Mouse (Mus musculus) spleen, postnatal 14 days (tissue): ENCODE results near the gene Gprc5a.

Source experiments
- DNase-seq, 2 experiments: peaks; one replicate each; pipeline ENCODE4 v3.0.0; 2021 to 2022; ENCODE audit warnings: low spot score in 2 of 2

Gene Gprc5a

GRCm38 (mm10) chr6:135065236-135065957 is at the start of gene Gprc5a:
Gene Gprc5a, plus strand, starts transcription at chr6:135065651.
- DNase-seq: no peak

- no peak for DNase-seq
These were observed 48.2 kb upstream of the Gprc5a start for GRCm38 (mm10) chr6:135017211-135017610.

GRCm38 (mm10) chr6:135019564-135019963 is 45.9 kb upstream of the Gprc5a start:
- no peak for DNase-seq

GRCm38 (mm10) chr6:135021633-135022032 is 43.8 kb upstream of the Gprc5a start:
- no peak for DNase-seq

- DNase-seq: no peak
These were observed 42.1 kb upstream of the Gprc5a start for GRCm38 (mm10) chr6:135023379-135023778.

GRCm38 (mm10) chr6:135024781-135025420 is 40.5 kb upstream of the Gprc5a start:
- DNase-seq: no peak

- no peak for DNase-seq
These were observed 39.2 kb upstream of the Gprc5a start for GRCm38 (mm10) chr6:135026232-135026631.

GRCm38 (mm10) chr6:135026755-135027154 is 38.7 kb upstream of the Gprc5a start:
- no peak for DNase-seq

GRCm38 (mm10) chr6:135029246-135029645 is 36.2 kb upstream of the Gprc5a start:
- DNase-seq: no peak

GRCm38 (mm10) chr6:135038674-135039073 is 26.8 kb upstream of the Gprc5a start:
- no peak for DNase-seq

GRCm38 (mm10) chr6:135040275-135040871 is 25.1 kb upstream of the Gprc5a start:
- no peak for DNase-seq

GRCm38 (mm10) chr6:135041930-135042329 is 23.5 kb upstream of the Gprc5a start:
- no peak for DNase-seq

GRCm38 (mm10) chr6:135047276-135047675 is 18.2 kb upstream of the Gprc5a start:
- no peak for DNase-seq

- no peak for DNase-seq
These were observed 16.9 kb upstream of the Gprc5a start for GRCm38 (mm10) chr6:135048509-135048908.

- DNase-seq: no peak
These were observed 16.5 kb upstream of the Gprc5a start for GRCm38 (mm10) chr6:135048956-135049355.

- no peak for DNase-seq
These were observed 11.7 kb upstream of the Gprc5a start for GRCm38 (mm10) chr6:135053789-135054188.

GRCm38 (mm10) chr6:135055882-135056281 is 9.6 kb upstream of the Gprc5a start:
- no peak for DNase-seq

GRCm38 (mm10) chr6:135060728-135061127 is 4.7 kb upstream of the Gprc5a start:
- no peak for DNase-seq

- no peak for DNase-seq
These were observed 830 bp upstream of the Gprc5a start for GRCm38 (mm10) chr6:135064621-135065020.

- no peak for DNase-seq
These were observed 1.5 kb downstream of the Gprc5a start for GRCm38 (mm10) chr6:135066795-135067445.

GRCm38 (mm10) chr6:135068221-135068620 is 2.8 kb downstream of the Gprc5a start:
- no peak for DNase-seq

GRCm38 (mm10) chr6:135069856-135070255 is 4.4 kb downstream of the Gprc5a start:
- no peak for DNase-seq
